Comparison of ENCODE assay signal across 22 mouse cellular contexts in genomic region chr17:6189207-6189606, GRCm38 (mm10).
DNase-seq lines count a peak whose midpoint lies in the region; ATAC-seq and TF ChIP-seq lines count a peak whose summit lies in the region.
"Had no signal": no experiment of that assay in that cellular context is flagged by ENCODE, and none has a peak within 500 bp of the region (broad histone marks: within the 10 kb centered on the region; RNA-seq: fewer than 3 reads in every experiment).

No protein-coding gene starts in this region.

- peak; percentile 36; the same call in 1 of the 2 replicates for ATAC-seq in common myeloid progenitor, adult 5-6 weeks (replicated peaks; ENCODE audit: low read depth, poor library complexity, severe bottlenecking)
- peak; percentile 37; the same call in 1 of the 2 replicates for ATAC-seq in megakaryocyte progenitor cell, adult 5-6 weeks (replicated peaks; ENCODE audit: poor library complexity)
- no peak for ATAC-seq in CD4-positive, CD25-positive, alpha-beta regulatory T cell, adult 4 months
- ATAC-seq: forebrain, embryonic 13.5 days; forebrain, embryonic 15.5 days; forebrain, postnatal 0 days had no signal

- no peak overlapping the region for H3ac ChIP-seq in C2C12 (ENCODE audit: control insufficient read depth, insufficient read length, low read depth)

- no peak overlapping the region for H3K4me3 ChIP-seq in C2C12 (ENCODE audit: insufficient read depth, poor library complexity, severe bottlenecking)
- H3K4me3 ChIP-seq: embryonic facial prominence, embryonic 13.5 days; embryonic facial prominence, embryonic 15.5 days; erythroblast, embryonic 14.5 days; forebrain, embryonic 10.5 days; forebrain, embryonic 13.5 days; forebrain, embryonic 15.5 days had no signal

- no peak for DNase-seq in kidney, postnatal 36 days
- DNase-seq in Muller cell, postnatal 12 days (ENCODE audit: inconsistent ontology term): no peak
- DNase-seq: adrenal gland, adult 2 months; adrenal gland, postnatal 10 days; adrenal gland, postnatal 25 days; B cell, adult 2 months; cerebellum, adult 11-12 months; cerebellum, adult 9-10 months; cerebellum, postnatal 10 days; embryo, embryonic 11 days; forebrain, postnatal 0 days had no signal

- H3K79me3 ChIP-seq in C2C12 (ENCODE audit: low read depth): no peaks in the 10 kb centered on the region

- peaks cover 52% of the 10 kb centered on the region for H3K36me3 ChIP-seq in C2C12 (ENCODE audit: control insufficient read depth, insufficient read depth)

- no peaks in the 10 kb centered on the region for H3K79me2 ChIP-seq in C2C12 (ENCODE audit: control insufficient read depth, insufficient read depth)

- no peak for TF ChIP-seq CTCF in C2C12 (IDR thresholded peaks at IDR 0.05; ENCODE audit: control insufficient read depth, insufficient read depth, insufficient read length)

- H3K27me3 ChIP-seq in C2C12 (ENCODE audit: control insufficient read depth, insufficient read depth, insufficient read length): no peaks in the 10 kb centered on the region
- H3K27me3 ChIP-seq: CH12.LX; embryonic facial prominence, embryonic 13.5 days; embryonic facial prominence, embryonic 15.5 days; forebrain, embryonic 13.5 days; forebrain, embryonic 15.5 days had no signal

TF ChIP-seq in C2C12, 6 proteins besides CTCF, POLR2A, EP300 and RAD21:
- TF ChIP-seq CEBPB (IDR thresholded peaks at IDR 0.05; ENCODE audit: low read depth): peak; percentile 61
- no peak for TF ChIP-seq FOSL1 (IDR thresholded peaks at IDR 0.05; ENCODE audit: insufficient read depth, low read length, poor library complexity, severe bottlenecking)
- TF ChIP-seq MYOG (IDR thresholded peaks at IDR 0.05; ENCODE audit: control insufficient read depth, extremely low read depth, insufficient read length): no peak
- TF ChIP-seq MYOD1 (IDR thresholded peaks at IDR 0.05; ENCODE audit: control insufficient read depth, insufficient read length, low read depth): no peak
